Mouse (Mus musculus) neutrophil, adult 5-6 weeks (primary cell): Measurements from ENCODE around the gene Stab2. TPM values are rescaled to one million over a fixed set of nuclear protein-coding genes. Genes with fewer than 3 reads are reported as not detected.

Source experiments
- ATAC-seq: fragments of 151-379, 151-347 bp; 2 replicates; pipeline ENCODE4 v1.8.0; 2017; ENCODE audit warnings: mild to moderate bottlenecking, moderate TSS enrichment; ENCODE audit not compliant: insufficient number of reproducible peaks, poor library complexity, low FRiP score, severe bottlenecking; ENCODE audit errors: extremely low read depth
- total RNA-seq: library from RNA; stranded (forward); fragments of 200-1000 nt; gene quantifications from 2 replicates; pipeline ENCODE4 v1.2.3, GENCODE M21; 2017

The Stab2 gene
- total RNA-seq, 1 experiment from 2014 or later, result not detected

DNA sequence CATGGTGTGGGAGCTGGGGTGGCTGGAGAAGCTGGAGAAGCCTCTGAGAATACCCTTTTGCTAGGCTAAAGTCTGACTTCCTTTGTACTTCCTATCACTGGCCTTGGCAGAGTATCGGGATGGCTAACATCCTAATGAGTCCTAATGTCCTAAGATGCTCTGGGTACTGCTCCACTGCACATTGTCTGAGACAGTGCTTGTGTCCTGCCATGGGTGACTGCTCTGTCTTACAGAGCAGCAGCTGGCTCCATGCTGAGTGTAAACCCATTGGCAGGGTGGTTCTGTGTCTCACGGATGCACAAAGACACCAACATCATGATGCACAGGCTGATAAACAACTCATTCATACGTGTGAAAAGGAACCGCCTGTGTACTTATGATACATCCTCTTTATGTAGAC, 158.7 kb downstream of the Stab2 start:
- no peak for ATAC-seq

- ATAC-seq, result no peak
These were observed 160.8 kb downstream of the Stab2 start for GRCm38 (mm10) chr10:86846926-86847467.

DNA sequence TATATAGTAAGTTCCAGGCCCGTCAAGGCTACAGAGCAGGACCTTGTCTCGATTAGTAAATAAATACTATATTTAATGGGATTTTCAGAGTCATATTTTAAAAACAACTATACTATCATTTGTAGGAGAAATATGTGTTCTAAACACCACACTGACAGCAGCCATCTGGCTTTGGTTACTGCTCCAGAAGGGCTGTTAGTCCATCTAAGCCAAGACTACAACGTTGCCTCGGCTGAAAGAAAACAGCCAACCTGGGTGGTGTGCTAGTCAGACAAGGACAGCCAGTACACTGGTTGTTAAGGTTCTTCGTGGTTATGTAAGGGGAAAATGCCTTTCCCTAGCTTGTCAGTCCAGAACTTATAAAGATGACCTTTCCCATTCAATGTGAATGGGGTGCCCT, 165.2 kb downstream of the Stab2 start:
- no peak for ATAC-seq

- no peak for ATAC-seq
These were observed 169.0 kb downstream of the Stab2 start for GRCm38 (mm10) chr10:86838827-86839226.

- no peak for ATAC-seq
These were observed 171.0 kb downstream of the Stab2 start for GRCm38 (mm10) chr10:86836784-86837183.

GRCm38 (mm10) chr10:86829515-86829914, 178.3 kb downstream of the Stab2 start:
- ATAC-seq, result no peak

DNA sequence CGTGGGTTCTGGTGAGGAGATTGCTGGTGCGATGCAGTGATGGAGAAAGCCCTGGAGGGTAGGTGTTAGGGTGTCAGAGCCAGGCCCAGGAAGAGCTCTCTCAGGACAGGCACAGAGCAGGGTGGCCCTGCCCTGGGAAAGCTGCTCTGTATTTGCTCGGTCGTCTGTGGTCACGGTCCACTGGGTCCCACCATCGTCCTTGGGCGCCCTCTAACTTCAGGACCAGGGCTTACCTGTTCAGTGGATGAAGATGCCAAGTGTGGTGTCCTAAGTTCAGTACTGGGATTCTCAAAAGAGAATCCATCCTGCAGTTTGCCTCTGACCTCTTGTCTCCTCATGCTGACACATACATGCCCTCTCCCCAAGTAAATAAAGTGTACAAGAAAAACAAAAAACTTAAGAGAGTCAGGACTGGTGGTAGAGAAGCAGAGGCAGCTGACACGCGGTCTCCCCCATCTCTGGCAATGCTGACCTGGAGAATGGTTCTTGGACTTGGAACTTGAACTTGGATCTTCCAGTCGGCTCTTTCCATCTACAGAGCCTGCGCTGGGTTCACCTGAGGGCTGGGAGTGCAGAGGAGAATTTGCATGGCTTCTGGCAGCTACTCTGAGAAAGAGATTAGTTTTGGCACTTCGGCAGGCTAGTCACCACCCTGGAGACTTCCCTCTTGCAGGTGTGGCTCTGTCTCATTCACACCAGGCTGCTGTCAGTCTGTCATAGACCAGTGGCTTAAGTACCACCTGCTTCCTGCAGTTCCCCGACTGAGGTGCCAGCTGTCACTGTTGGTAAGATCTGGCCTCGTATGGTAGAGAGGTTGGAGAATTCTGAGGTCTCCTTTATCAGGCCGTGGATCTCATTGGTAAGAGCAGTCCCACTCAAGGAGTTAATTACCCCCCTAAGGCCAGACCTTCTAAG, 179.3 kb downstream of the Stab2 start:
- ATAC-seq, result peak; percentile 44; the same call in 1 of the 2 replicates

GRCm38 (mm10) chr10:86826929-86827328, 180.9 kb downstream of the Stab2 start:
- no peak for ATAC-seq

- no peak for ATAC-seq
These were observed 181.8 kb downstream of the Stab2 start for GRCm38 (mm10) chr10:86825871-86826522.

DNA sequence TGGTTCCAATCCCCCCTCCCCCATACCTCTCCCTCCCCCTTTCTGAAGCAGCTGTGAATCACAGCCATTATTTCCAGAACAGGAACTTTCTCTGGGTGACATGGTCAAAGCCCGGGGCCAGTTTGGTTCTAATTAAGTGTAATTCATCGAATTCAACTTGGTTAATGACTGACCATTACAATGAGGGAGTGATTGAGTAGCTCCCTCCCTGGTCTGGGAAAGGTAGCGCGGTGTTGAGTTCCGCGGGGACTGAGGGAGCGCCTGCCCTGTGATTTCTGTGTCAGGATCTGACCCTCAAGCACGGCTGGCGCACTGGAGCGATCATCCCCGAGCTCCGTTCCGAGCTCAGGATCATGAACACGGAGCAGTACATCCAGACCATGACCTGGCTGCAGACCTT, 183.0 kb downstream of the Stab2 start:
- ATAC-seq, result no peak

DNA sequence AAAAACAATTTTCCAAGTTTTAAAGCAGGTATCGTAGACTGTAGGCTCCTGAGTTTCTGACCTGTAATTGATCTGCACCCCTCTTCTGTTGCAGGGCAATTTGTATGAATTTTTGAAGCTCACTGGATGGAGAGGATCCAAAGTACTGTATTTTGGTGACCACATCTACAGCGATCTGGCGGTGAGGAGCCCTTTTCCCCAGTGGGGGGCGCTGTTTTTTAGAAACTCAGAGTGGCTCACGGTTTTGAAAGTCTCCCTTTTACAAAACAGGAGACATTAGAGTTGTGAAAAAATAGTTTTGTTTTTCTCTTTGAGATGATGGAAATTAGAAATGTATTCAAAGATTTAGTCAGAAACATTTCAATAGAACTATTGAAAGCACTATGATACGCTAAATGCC, 183.7 kb downstream of the Stab2 start:
- no peak for ATAC-seq

DNA sequence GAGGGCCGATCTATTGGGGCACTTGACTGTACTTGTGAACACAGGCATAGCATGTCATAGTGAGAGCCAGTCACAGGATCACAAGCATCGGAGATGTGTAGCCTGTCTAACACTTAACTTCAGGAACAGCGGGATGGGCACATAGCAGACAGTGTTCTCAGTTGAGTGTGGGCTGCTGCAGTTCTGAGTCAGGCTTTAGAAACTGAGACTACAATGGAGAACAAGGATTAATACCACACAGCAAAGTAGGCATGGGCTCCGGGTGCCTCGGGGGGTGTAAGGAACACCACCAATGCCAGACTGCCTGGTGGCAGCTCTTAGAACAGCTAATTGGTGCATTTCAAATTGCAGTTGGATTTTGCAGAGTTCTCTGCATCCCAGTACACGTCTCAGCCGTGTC, 186.8 kb downstream of the Stab2 start:
- no peak for ATAC-seq

DNA sequence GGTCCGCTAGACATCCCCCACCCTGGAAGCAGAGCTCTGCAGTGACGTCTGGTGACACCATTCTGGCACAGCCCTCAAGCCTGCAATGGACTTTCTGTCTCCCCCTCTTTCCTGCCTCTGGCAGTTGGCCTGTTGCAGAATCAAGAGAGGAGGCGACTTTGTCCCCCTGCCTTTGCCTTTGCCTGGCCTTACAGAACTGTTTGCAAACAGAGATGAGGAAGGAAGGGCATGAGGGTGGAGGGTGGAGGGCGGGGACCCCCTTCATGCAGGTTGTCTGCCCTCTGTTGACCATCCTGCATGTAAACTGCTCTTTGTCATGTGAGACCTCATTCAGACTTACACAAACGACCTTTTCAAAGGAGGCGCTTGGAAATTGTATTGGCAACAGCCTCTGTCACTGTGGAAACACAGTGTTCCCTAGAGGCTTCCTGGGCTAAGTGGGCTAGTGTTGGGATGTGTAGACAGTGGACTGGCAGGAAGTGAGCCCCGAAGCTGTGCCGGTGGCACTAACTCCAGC, 188.1 kb downstream of the Stab2 start:
- ATAC-seq, result no peak

- no peak for ATAC-seq
These were observed 192.7 kb downstream of the Stab2 start for GRCm38 (mm10) chr10:86815133-86815532.

DNA sequence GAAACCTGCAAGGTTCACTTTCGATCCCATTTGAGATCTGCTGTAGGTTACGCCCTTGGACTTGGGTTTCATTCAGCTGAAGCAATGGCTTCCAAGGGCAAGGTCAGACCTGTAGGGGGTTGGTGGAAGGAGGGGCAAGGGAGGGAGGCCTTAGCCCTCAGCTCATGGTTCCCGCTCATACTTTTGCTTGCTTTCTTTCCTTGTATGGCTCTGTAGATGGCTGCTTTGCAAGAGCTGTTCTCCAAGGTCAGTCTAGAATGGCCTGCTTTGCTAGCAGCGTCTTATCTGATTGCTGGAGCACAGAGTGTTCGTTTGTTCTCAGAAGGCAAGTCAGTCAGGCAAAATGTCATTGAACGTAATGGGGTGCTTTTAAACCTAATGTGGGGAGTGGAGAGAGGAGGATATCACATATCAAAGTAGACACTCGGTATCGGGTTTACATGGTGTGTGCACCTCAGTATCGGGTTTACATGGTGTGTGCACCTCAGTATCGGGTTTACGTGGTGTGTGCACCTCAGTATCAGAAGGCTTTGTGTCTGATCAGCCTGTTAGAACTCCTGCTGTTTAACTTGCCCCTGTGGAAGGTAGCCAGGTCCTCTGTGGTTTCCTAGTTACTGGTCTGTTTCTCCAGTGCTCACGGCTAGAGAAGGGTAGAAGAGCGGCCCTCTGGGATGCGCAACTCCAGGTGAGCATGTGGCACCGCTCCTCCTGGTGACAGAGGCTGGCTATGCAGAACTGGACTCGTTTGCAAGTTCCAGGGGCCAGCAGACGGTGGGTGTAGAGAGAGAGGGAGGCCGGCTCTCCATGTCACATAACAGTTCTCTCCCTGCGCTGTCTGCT, 193.3 kb downstream of the Stab2 start:
- no peak for ATAC-seq

DNA sequence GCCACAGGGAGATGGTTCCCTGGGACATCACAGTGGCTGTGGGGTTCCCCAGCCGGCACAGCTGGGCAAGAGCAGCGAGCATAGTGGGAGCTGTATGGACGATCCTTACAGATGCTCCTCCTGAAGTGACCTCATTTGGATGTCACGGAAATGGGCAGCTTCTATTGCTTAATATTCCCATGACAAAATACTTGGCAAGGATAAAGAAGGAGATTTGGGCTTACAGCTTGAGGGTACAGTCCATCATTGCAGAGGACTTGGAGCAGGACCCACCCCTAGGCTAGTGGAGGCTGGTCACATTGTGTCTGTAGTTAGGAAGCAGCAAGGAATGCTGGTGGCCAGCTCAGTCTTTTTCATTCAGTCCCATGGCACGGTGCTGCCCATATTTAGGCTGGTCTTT, 197.2 kb downstream of the Stab2 start:
- ATAC-seq, result no peak

DNA sequence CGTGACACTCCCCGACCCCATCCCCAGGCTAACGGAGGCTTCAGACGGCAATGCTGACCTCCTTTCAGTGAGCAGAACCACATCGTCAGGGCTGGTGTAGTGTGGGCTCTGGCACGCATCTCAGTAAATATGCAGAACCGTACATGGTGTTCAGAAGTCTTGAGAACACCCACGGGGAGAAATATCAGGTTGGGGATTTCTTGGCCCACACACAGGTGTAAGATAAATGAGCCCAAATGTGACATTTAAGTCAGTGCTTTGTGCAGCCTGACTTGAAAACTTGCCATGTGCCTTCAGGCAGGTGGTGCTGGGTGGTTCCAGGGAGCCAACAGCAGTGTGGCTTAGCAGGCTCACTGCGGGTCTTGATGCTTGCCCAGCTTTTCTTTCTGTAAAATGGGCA, 197.8 kb downstream of the Stab2 start:
- no peak for ATAC-seq

- no peak for ATAC-seq
These were observed 199.6 kb downstream of the Stab2 start for GRCm38 (mm10) chr10:86808013-86808758.
